Mouse (Mus musculus) kidney, adult 2 months (tissue): ENCODE results near the gene March2.

Experiments
- CTCF ChIP-seq: fragments of 200-500 bp; conservative IDR thresholded peaks from 2 replicates; pipeline ENCODE4 v1.5.1; 2011; ENCODE audit warnings: low read depth, mild to moderate bottlenecking, control low read depth, low read length, moderate library complexity, mixed read lengths; ENCODE audit not compliant: insufficient read depth, insufficient read length
- POLR2A ChIP-seq: fragments of 200-500 bp; IDR thresholded peaks from one replicate; pipeline ENCODE4 v1.6.1; 2011; ENCODE audit warnings: low read depth, low read length, control low read depth

DNA sequence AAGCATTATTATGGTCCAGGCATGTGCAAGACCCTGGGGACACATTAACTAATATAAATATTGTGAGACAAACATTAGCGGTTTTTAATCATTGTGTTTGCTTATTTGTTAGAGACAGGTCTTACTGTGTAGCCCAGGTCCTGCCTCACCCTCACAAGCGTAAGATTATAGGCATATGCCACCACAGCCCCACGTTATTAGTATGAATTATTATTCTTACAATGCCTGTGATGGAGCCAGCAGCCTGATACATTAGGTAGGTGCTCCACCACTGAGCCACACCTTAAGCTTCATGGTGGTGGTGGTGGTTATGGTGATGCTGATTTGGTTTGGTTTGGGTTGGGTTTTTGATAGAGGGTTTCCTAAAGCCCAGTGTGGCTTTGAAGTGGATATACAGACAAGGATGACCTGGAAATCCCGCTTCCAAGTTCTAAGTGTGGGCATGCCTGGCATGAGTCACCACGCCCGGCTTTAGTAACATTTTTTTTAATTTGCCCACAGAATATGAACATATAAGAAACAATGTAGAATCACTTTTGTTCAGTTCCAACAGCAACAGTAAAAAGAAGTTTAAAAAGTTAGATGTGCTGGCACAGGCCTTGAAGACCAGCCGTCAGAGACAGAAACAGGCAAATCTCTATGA lies 1.4 kb upstream of the March2 start:
- no peak for TF ChIP-seq POLR2A
- TF ChIP-seq CTCF = no peak
